Mouse (Mus musculus) kidney, adult 18-20 months (tissue): ENCODE measurements around the gene Tomm22.

Experiments
- DNase-seq: peaks from one replicate; pipeline ENCODE4 v3.0.0; 2021

The Tomm22 gene

GRCm38 (mm10) chr15:79670249-79670971, at the start of gene Tomm22:
Gene Tomm22, plus strand, starts transcription at chr15:79670861.
- peak; percentile 85 for DNase-seq

GRCm38 (mm10) chr15:79630471-79630870, 40.2 kb upstream of the Tomm22 start:
- DNase-seq = no peak

GRCm38 (mm10) chr15:79641135-79641817, 29.4 kb upstream of the Tomm22 start:
- no peak for DNase-seq

GRCm38 (mm10) chr15:79645483-79645882, 25.2 kb upstream of the Tomm22 start:
- no peak for DNase-seq

- no peak for DNase-seq
Measured at GRCm38 (mm10) chr15:79648130-79648529, 22.5 kb upstream of the Tomm22 start.

- peak; percentile 50 for DNase-seq
Measured at GRCm38 (mm10) chr15:79650569-79650968, 20.1 kb upstream of the Tomm22 start.

- no peak for DNase-seq
Measured at GRCm38 (mm10) chr15:79651481-79651880, 19.2 kb upstream of the Tomm22 start.

- DNase-seq = no peak
Measured at GRCm38 (mm10) chr15:79656451-79656850, 14.2 kb upstream of the Tomm22 start.

GRCm38 (mm10) chr15:79657837-79658530, 12.7 kb upstream of the Tomm22 start:
- DNase-seq = peak; percentile 90

GRCm38 (mm10) chr15:79658531-79659375, 11.9 kb upstream of the Tomm22 start, which contains the start of the genes Fam227a and Cby1:
Gene Fam227a, minus strand, starts transcription at chr15:79658956.
Gene Cby1, plus strand, starts transcription at chr15:79659199.
- peak; percentile 98 for DNase-seq

GRCm38 (mm10) chr15:79661852-79662251, 8.8 kb upstream of the Tomm22 start:
- DNase-seq = peak; percentile 44

- no peak for DNase-seq
Measured at GRCm38 (mm10) chr15:79664666-79665065, 6.0 kb upstream of the Tomm22 start.

- DNase-seq = no peak
Measured at GRCm38 (mm10) chr15:79669195-79669594, 1.5 kb upstream of the Tomm22 start.

GRCm38 (mm10) chr15:79670972-79671299, 275 bp downstream of the Tomm22 start:
- no peak for DNase-seq

- peak; percentile 32 for DNase-seq
Measured at GRCm38 (mm10) chr15:79671828-79672348, 1.2 kb downstream of the Tomm22 start.

GRCm38 (mm10) chr15:79677936-79678335, 7.3 kb downstream of the Tomm22 start:
- no peak for DNase-seq

- no peak for DNase-seq
Measured at GRCm38 (mm10) chr15:79681973-79682372, 11.3 kb downstream of the Tomm22 start.

GRCm38 (mm10) chr15:79683146-79683545, 12.5 kb downstream of the Tomm22 start:
- peak; percentile 26 for DNase-seq

GRCm38 (mm10) chr15:79683707-79684465, 13.2 kb downstream of the Tomm22 start:
- DNase-seq = no peak

- no peak for DNase-seq
Measured at GRCm38 (mm10) chr15:79684616-79685015, 14.0 kb downstream of the Tomm22 start.

- peak; percentile 50 for DNase-seq
Measured at GRCm38 (mm10) chr15:79685141-79685641, 14.5 kb downstream of the Tomm22 start.
